Mouse (Mus musculus) stomach, postnatal 0 days (tissue): ENCODE measurements around the gene Slc9a9.

ENCODE experiments used
- CTCF ChIP-seq: IDR thresholded peaks from 2 replicates; pipeline ENCODE4 v1.5.1; 2016; ENCODE audit warnings: antibody characterized with exemption, low read depth, mild to moderate bottlenecking, moderate library complexity
- EP300 ChIP-seq: optimal IDR thresholded peaks from 2 replicates; pipeline ENCODE3; 2016; ENCODE audit warnings: antibody characterized with exemption

DNA sequence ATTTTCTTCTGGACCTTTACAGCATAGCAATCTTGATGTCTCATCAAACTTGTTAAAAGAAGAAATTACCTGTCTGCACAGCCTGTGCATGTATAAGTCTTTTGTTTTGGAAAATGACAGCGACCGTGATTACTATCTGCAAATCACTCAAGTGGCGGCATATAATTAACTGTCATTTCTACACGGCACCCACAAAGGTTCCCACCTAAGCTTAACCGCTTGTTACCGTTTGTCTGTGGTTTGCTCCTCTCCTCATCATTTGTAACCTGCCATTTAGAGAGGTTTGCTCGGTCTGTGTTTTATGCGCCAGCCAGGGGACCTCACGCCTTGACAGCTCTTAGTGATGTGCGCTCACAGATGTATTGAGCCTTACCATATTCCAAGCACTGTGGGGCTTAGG, 48.9 kb upstream of the Slc9a9 start:
- no peak for TF ChIP-seq EP300
- no peak for TF ChIP-seq CTCF
